Mouse (Mus musculus) kidney, adult 2 months (tissue): ENCODE results near the gene Hsd17b6. TPM values are rescaled to one million over a fixed set of nuclear protein-coding genes. Genes with fewer than 3 reads are reported as not detected.

Source experiments
- DNase-seq: peaks from one replicate; pipeline ENCODE4 v3.0.0; 2021
- H3K27ac ChIP-seq: fragments of 200-500 bp; 2 replicates; pipeline ENCODE4 v1.5.1; 2012; ENCODE audit warnings: low read depth, low read length, control low read depth, inconsistent platforms; ENCODE audit not compliant: insufficient read depth
- H3K27me3 ChIP-seq: fragments of 200-500 bp; replicated peaks from 2 replicates; pipeline ENCODE4 v1.6.1; 2012; ENCODE audit warnings: mild to moderate bottlenecking, moderate library complexity, low read length, inconsistent platforms; ENCODE audit not compliant: control insufficient read depth, insufficient read depth
- H3K36me3 ChIP-seq: fragments of 200-500 bp; 2 replicates; pipeline ENCODE4 v1.6.1; 2012; ENCODE audit warnings: mild to moderate bottlenecking, moderate library complexity, low read length, inconsistent platforms; ENCODE audit not compliant: control insufficient read depth, insufficient read depth
- H3K4me1 ChIP-seq: fragments of 200-500 bp; 2 replicates; pipeline ENCODE4 v1.6.1; 2011; ENCODE audit warnings: low read length; ENCODE audit not compliant: control insufficient read depth, insufficient read depth
- H3K4me3 ChIP-seq: fragments of 200-500 bp; 2 replicates; pipeline ENCODE4 v1.5.1; 2011; ENCODE audit warnings: mild to moderate bottlenecking, low read depth, low read length, control low read depth; ENCODE audit not compliant: insufficient read depth
- CTCF ChIP-seq: fragments of 200-500 bp; conservative IDR thresholded peaks from 2 replicates; pipeline ENCODE4 v1.5.1; 2011; ENCODE audit warnings: low read depth, mild to moderate bottlenecking, control low read depth, low read length, moderate library complexity, mixed read lengths; ENCODE audit not compliant: insufficient read depth, insufficient read length
- POLR2A ChIP-seq: fragments of 200-500 bp; IDR thresholded peaks from one replicate; pipeline ENCODE4 v1.6.1; 2011; ENCODE audit warnings: low read depth, low read length, control low read depth
- WGBS: fragments of 180-500 bp; shearing (Covaris S2); methylation state at CpG from one replicate; pipeline ENCODE4 v1.1.7; 2018; 5-methylcytosine and 5-hydroxymethylcytosine counted together
- polyA plus RNA-seq: library from polyadenylated mRNA; depleted of rRNA; stranded (reverse); fragments of >200 nt; gene quantifications from 2 replicates; pipeline ENCODE4 v1.2.3, GENCODE M21; 2012

Gene Hsd17b6
- polyA plus RNA-seq, 1 experiment = not detected

GRCm38 (mm10) chr10:128008207-128008889, 937 bp upstream of the Hsd17b6 start:
- 0 out of 2 replicates have a peak, but pooled peaks have one; percentile 11 for TF ChIP-seq CTCF
- no peak for TF ChIP-seq POLR2A
- 7% methylated on average over 4 of the region's 4 CpGs for WGBS
- H3K27ac ChIP-seq = no peak overlapping the region

GRCm38 (mm10) chr10:128005479-128005878, 1.9 kb downstream of the Hsd17b6 start:
- no peak overlapping the region for H3K4me3 ChIP-seq
- TF ChIP-seq CTCF (no peak), POLR2A (no peak)
- no peak for DNase-seq
- H3K27ac ChIP-seq = no peak overlapping the region
- H3K36me3 ChIP-seq = no peaks in the 10 kb centered on the region
- WGBS = 83% methylated on average over 8 of the region's 8 CpGs
- no peaks in the 10 kb centered on the region; the same call in 1 of the 2 replicates for H3K4me1 ChIP-seq
- no peaks in the 10 kb centered on the region for H3K27me3 ChIP-seq

More at GRCm38 (mm10) chr10:128008207-128008889, 937 bp upstream of the Hsd17b6 start:
- peak; percentile 82 for DNase-seq
- no peak overlapping the region for H3K4me3 ChIP-seq
- H3K36me3 ChIP-seq = no peaks in the 10 kb centered on the region
- no peaks in the 10 kb centered on the region; the same call in 1 of the 2 replicates for H3K4me1 ChIP-seq
- H3K27me3 ChIP-seq = no peaks in the 10 kb centered on the region

GRCm38 (mm10) chr10:128004918-128005317, 2.5 kb downstream of the Hsd17b6 start:
- H3K27ac ChIP-seq = no peak overlapping the region
- no peaks in the 10 kb centered on the region for H3K36me3 ChIP-seq
- WGBS = 68% methylated on average over 10 of the region's 10 CpGs
- H3K4me1 ChIP-seq = no peaks in the 10 kb centered on the region; the same call in 1 of the 2 replicates
- no peak for DNase-seq
- no peak for TF ChIP-seq POLR2A
- TF ChIP-seq CTCF = no peak
- H3K4me3 ChIP-seq = no peak overlapping the region
- H3K27me3 ChIP-seq = no peaks in the 10 kb centered on the region

- TF ChIP-seq POLR2A (no peak), CTCF (no peak)
- no peak overlapping the region for H3K27ac ChIP-seq
- H3K27me3 ChIP-seq = no peaks in the 10 kb centered on the region
- no peaks in the 10 kb centered on the region for H3K36me3 ChIP-seq
- DNase-seq = no peak
- no peaks in the 10 kb centered on the region; the same call in 1 of the 2 replicates for H3K4me1 ChIP-seq
- H3K4me3 ChIP-seq = no peak overlapping the region
- WGBS = 78% methylated on average over 3 of the region's 3 CpGs
Observed at GRCm38 (mm10) chr10:128003281-128003801, 4.1 kb downstream of the Hsd17b6 start.

GRCm38 (mm10) chr10:127998260-127998659, 9.2 kb downstream of the Hsd17b6 start:
- Histone ChIP-seq H3K36me3 (no peaks in the 10 kb centered on the region), H3K4me3 (no peak overlapping the region), H3K27ac (no peak overlapping the region), H3K27me3 (no peaks in the 10 kb centered on the region), H3K4me1 (no peaks in the 10 kb centered on the region)
- no peak for DNase-seq
- 96% methylated on average over 1 of the region's 1 CpGs for WGBS
- peak; percentile 46 for TF ChIP-seq CTCF
- no peak for TF ChIP-seq POLR2A

GRCm38 (mm10) chr10:127996690-127997089, 10.7 kb downstream of the Hsd17b6 start:
- H3K36me3 ChIP-seq = no peaks in the 10 kb centered on the region
- H3K27me3 ChIP-seq = no peaks in the 10 kb centered on the region
- 94% methylated on average over 3 of the region's 3 CpGs for WGBS
- H3K4me1 ChIP-seq = no peaks in the 10 kb centered on the region
- no peak overlapping the region for H3K27ac ChIP-seq
- TF ChIP-seq POLR2A = no peak
- no peak for TF ChIP-seq CTCF
- DNase-seq = no peak
- no peak overlapping the region for H3K4me3 ChIP-seq

- Histone ChIP-seq H3K27ac (no peak overlapping the region), H3K4me3 (no peak overlapping the region), H3K27me3 (no peaks in the 10 kb centered on the region; the same call in 1 of the 2 replicates), H3K36me3 (no peaks in the 10 kb centered on the region), H3K4me1 (no peaks in the 10 kb centered on the region)
- 82% methylated on average over 8 of the region's 8 CpGs for WGBS
- TF ChIP-seq CTCF (no peak), POLR2A (no peak)
- DNase-seq = no peak
Observed at GRCm38 (mm10) chr10:127985601-127986000, 21.8 kb downstream of the Hsd17b6 start.
